Mouse (Mus musculus) small intestine, adult 2 months (tissue): ENCODE measurements around the gene Bola2. TPM values are rescaled to one million over a fixed set of nuclear protein-coding genes. Genes with fewer than 3 reads are reported as not detected.
"Not testable (repeated sequence)": the region's sequence is repeated elsewhere in the genome, so short reads cannot be mapped to it uniquely, and the experiment has no call there.

Experiments used
- H3K27ac ChIP-seq: fragments of 200-500 bp; 2 replicates; pipeline ENCODE4 v1.5.1; 2012; ENCODE audit warnings: low read depth, low read length, control low read depth, inconsistent platforms; ENCODE audit not compliant: insufficient read depth
- H3K27me3 ChIP-seq: fragments of 200-500 bp; 2 replicates; pipeline ENCODE4 v1.6.1; 2012; ENCODE audit warnings: mild to moderate bottlenecking, moderate library complexity, low read length, inconsistent platforms; ENCODE audit not compliant: control insufficient read depth, insufficient read depth
- H3K36me3 ChIP-seq: fragments of 200-500 bp; 2 replicates; pipeline ENCODE4 v1.6.1; 2012; ENCODE audit warnings: mild to moderate bottlenecking, low read length, control low read depth, inconsistent platforms; ENCODE audit not compliant: control insufficient read depth, insufficient read depth
- H3K4me1 ChIP-seq: fragments of 200-500 bp; 2 replicates; pipeline ENCODE4 v1.6.1; 2012; ENCODE audit warnings: low read length, inconsistent platforms, mixed read lengths; ENCODE audit not compliant: control insufficient read depth, insufficient read depth, insufficient read length
- H3K4me3 ChIP-seq: fragments of 200-500 bp; 2 replicates; pipeline ENCODE4 v1.5.1; 2012; ENCODE audit warnings: low read depth, mild to moderate bottlenecking, control low read depth, inconsistent platforms, low read length, moderate library complexity
- CTCF ChIP-seq: fragments of 200-500 bp; IDR thresholded peaks from 2 replicates; pipeline ENCODE4 v1.5.1; 2012; ENCODE audit warnings: low read depth, mild to moderate bottlenecking, control low read depth, inconsistent platforms, low read length, moderate library complexity, mixed read lengths; ENCODE audit not compliant: insufficient replicate concordance, insufficient read length; ENCODE audit errors: extremely low read depth
- POLR2A ChIP-seq: fragments of 200-500 bp; IDR thresholded peaks from 2 replicates; pipeline ENCODE4 v1.6.1; 2012; ENCODE audit warnings: low read depth, mild to moderate bottlenecking, control low read depth, inconsistent platforms, low read length, moderate library complexity
- WGBS: fragments of 180-500 bp; shearing (Covaris S2); methylation state at CpG from one replicate; pipeline ENCODE4 v1.1.7; 2018; 5-methylcytosine and 5-hydroxymethylcytosine counted together
- polyA plus RNA-seq: library from polyadenylated mRNA; depleted of rRNA; stranded (reverse); fragments of >200 nt; gene quantifications from 2 replicates; pipeline ENCODE4 v1.2.3, GENCODE M21; 2012

Bola2 gene
- polyA plus RNA-seq, 1 experiment, result 40.6 TPM

DNA sequence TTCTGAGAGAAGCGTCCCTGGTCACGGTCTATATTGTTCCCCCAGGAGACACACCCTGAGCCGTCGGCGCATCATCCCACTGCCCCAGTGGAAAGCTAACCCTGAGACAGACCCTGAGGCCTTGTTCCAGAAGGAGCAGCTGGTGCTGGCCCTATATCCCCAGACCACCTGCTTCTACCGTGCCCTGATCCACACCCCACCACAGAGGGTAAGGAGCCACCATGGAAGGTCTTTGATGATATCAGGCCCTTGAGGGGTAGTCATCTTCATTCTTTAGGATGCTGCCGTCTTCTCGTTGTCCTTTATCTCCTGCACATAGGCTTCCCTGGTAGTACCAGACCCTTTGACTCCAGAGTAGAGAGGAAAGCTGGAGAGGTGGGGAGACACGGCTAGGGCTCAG, 23.1 kb upstream of the Bola2 start:
- H3K27ac ChIP-seq, result no peak overlapping the region
- H3K4me1 ChIP-seq, result peaks cover 22% of the 10 kb centered on the region
- TF ChIP-seq CTCF (no peak), POLR2A (no peak)
- H3K36me3 ChIP-seq, result peaks cover 9% of the 10 kb centered on the region; the same call in 1 of the 2 replicates
- WGBS, result 94% methylated on average over 9 of the region's 9 CpGs
- no peak overlapping the region for H3K4me3 ChIP-seq
- no peaks in the 10 kb centered on the region for H3K27me3 ChIP-seq

DNA sequence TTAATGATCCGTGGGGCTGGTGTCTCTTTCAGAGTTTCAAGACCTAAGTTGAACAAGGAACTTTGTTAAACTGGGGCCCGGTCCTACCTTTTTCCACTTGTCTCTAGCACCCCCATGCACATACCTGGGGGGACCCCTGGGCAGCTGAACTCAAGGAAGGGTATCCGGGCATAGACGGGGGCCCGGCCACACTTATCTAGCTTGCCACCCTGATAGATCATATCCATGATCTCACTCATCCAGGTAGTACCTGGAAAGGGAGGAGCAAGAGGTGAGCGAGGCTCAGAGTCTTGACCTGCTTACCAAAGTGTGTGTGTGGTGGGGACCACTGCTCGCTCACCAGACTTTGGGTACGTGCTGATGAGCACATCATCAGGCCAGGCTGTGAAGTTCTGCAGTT, 20.1 kb upstream of the Bola2 start:
- TF ChIP-seq CTCF, result no peak
- TF ChIP-seq POLR2A, result no peak
- peaks cover 15% of the 10 kb centered on the region; the same call in 1 of the 2 replicates for H3K4me1 ChIP-seq
- WGBS, result 94% methylated on average over 8 of the region's 8 CpGs

DNA sequence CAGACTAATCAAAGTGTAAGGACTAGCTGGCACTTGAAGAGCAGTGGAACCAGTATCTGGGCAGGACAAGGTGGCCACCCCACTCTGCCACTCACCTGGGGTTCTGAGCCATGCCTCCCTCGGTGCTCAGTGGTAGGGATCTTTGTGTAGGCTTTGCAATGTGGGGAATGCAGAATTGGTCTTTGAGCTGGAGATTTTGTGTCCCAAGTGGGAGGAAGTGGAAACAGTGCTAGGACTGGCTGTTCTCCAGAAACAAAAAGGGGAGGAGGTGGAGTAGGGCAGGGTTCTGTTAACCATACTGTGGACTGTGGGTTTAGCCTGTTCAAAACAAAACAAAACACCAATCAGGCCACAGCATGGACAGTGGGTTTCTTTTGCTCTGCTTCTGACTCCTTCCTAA, 19.0 kb upstream of the Bola2 start, which contains the start of gene Sult1a1:
Gene Sult1a1, minus strand, starts transcription at position 226 of the 400 bp plus-strand sequence.
- Histone ChIP-seq H3K4me1 (peaks cover 17% of the 10 kb centered on the region; the same call in 1 of the 2 replicates), H3K27ac (peak within 1 kb of the TSS; percentile 85), H3K4me3 (peak within 1 kb of the TSS; percentile 20), H3K36me3 (peaks cover 9% of the 10 kb centered on the region; the same call in 1 of the 2 replicates), H3K27me3 (no peaks in the 10 kb centered on the region)
- TF ChIP-seq POLR2A (no peak), CTCF (no peak)
- WGBS, result 13% methylated on average over 1 of the region's 1 CpGs

More for the DNA sequence above, 20.1 kb upstream of the Bola2 start:
- Histone ChIP-seq H3K4me3 (no peak overlapping the region), H3K27me3 (no peaks in the 10 kb centered on the region), H3K27ac (no peak overlapping the region), H3K36me3 (peaks cover 9% of the 10 kb centered on the region; the same call in 1 of the 2 replicates)

DNA sequence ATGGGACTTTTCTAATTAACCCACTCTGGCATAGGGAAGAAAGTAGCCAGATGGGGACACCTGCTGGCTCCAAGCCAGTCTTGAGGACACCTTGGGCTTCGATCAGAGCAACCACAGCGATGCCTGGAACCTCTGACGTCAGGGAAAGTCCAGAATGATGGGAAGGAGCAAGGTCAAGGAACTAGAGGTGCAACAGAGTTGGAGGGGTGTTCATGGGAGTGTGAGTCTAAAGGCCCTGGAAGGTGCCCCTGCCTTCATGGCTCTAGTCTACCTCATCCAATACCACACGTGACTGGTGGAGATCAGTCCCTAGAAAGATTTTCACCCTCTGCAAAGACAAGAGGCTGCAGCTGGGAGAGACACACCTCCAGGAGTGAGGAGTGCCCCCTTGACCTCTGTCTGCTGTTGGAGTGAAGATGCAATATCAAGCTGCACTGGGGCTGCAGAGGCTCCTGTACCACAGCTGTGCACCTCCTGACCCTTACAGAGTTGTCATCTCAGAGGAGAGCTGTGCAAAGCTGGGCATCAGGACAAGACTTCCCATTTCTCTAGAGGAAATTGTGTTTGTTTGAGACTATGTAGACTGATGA, 18.5 kb upstream of the Bola2 start:
- H3K27ac ChIP-seq, result peak overlapping the region; percentile 43
- no peak overlapping the region for H3K4me3 ChIP-seq
- 18% methylated on average over 4 of the region's 4 CpGs for WGBS
- no peak for TF ChIP-seq POLR2A
- no peak for TF ChIP-seq CTCF
- H3K4me1 ChIP-seq, result peaks cover 17% of the 10 kb centered on the region; the same call in 1 of the 2 replicates
- peaks cover 9% of the 10 kb centered on the region; the same call in 1 of the 2 replicates for H3K36me3 ChIP-seq
- H3K27me3 ChIP-seq, result no peaks in the 10 kb centered on the region

GRCm38 (mm10) chr7:126678545-126679341, 16.5 kb upstream of the Bola2 start:
- Histone ChIP-seq H3K27ac (peak overlapping the region; percentile 36), H3K4me1 (peaks cover 17% of the 10 kb centered on the region; the same call in 1 of the 2 replicates), H3K36me3 (no peaks in the 10 kb centered on the region), H3K27me3 (no peaks in the 10 kb centered on the region), H3K4me3 (no peak overlapping the region)
- TF ChIP-seq POLR2A (no peak), CTCF (no peak)
- 28% methylated on average over 8 of the region's 8 CpGs for WGBS

DNA sequence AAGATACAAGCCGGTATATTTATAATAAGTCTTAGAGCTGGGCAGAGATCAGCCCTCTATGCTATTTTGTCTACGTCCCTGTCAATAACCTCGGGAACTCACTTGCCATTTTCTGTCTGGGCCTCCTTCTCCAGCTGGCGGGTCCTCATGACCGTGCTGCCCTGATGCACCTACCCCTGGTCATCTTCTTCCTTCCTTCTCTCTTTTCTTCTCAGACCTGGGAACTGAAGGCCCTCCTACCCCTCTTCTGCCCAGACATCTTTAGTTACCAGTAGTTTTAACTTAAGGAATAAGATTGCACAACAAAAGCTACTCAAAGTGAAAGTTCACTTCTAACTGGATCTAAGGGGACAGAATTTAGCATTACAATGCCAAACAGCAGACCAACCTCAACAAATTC, 15.5 kb upstream of the Bola2 start:
- no peak overlapping the region for H3K27ac ChIP-seq
- H3K36me3 ChIP-seq, result no peaks in the 10 kb centered on the region
- no peak overlapping the region for H3K4me3 ChIP-seq
- H3K4me1 ChIP-seq, result peaks cover 17% of the 10 kb centered on the region; the same call in 1 of the 2 replicates
- TF ChIP-seq CTCF (no peak), POLR2A (no peak)
- WGBS, result 75% methylated on average over 5 of the region's 5 CpGs
- H3K27me3 ChIP-seq, result no peaks in the 10 kb centered on the region

- no peaks in the 10 kb centered on the region for H3K36me3 ChIP-seq
- TF ChIP-seq POLR2A, result no peak
- no peak for TF ChIP-seq CTCF
- peaks cover 12% of the 10 kb centered on the region; the same call in 1 of the 2 replicates for H3K4me1 ChIP-seq
- no peaks in the 10 kb centered on the region for H3K27me3 ChIP-seq
- no peak overlapping the region for H3K27ac ChIP-seq
- 22% methylated on average over 5 of the region's 5 CpGs for WGBS
- H3K4me3 ChIP-seq, result no peak overlapping the region
Measured at GRCm38 (mm10) chr7:126681221-126681620, 14.0 kb upstream of the Bola2 start.

DNA sequence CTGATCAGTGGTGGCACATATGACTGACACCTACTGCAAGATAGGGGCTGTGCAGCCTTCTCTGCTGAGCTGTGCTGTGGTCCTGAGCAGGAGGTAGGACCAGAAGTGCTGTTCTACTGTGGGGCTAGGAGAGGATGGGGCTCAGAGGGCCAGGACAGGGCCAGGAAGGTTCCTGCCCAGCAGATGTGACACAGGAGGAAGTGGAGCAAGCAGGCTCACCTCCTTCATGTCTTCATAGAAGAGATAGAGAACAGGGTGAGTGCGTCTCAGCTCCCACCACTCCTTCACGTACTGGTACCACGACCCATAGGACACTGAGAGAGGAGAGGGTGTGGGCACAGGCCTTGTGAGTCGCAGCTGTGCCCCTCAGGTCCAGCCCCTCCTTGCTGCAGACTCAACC, 7.0 kb upstream of the Bola2 start:
- not testable (repeated sequence) for H3K4me1 ChIP-seq, H3K4me3 ChIP-seq, H3K27me3 ChIP-seq, H3K27ac ChIP-seq
- H3K36me3 ChIP-seq, result peaks cover 11% of the 10 kb centered on the region
- 77% methylated on average over 4 of the region's 4 CpGs for WGBS
